In genomic region chr11:97017696-97018582, GRCm38 (mm10) we compare ENCODE assay signal across 9 mouse cellular contexts. TPM values are rescaled to one million over a fixed set of nuclear protein-coding genes. Genes with fewer than 3 reads are reported as not detected.
DNase-seq lines count a peak whose midpoint lies in the region; ATAC-seq and TF ChIP-seq lines count a peak whose summit lies in the region.
"Had no signal": no experiment of that assay in that cellular context is flagged by ENCODE, and none has a peak within 500 bp of the region (broad histone marks: within the 10 kb centered on the region; RNA-seq: fewer than 3 reads in every experiment).

No protein-coding gene starts in this region.

- peaks cover 99% of the 10 kb centered on the region for H3K27me3 ChIP-seq in heart, embryonic 10.5 days (ENCODE audit: insufficient read depth, poor library complexity, severe bottlenecking)
- peaks cover 74% of the 10 kb centered on the region for H3K27me3 ChIP-seq in forebrain, embryonic 14.5 days (replicated peaks; ENCODE audit: control insufficient read depth, insufficient read depth, low read length)
- peaks cover 93% of the 10 kb centered on the region for H3K27me3 ChIP-seq in liver, postnatal 0 days (ENCODE audit: insufficient read depth, low read length)
- H3K27me3 ChIP-seq in cerebellum, adult 2 months (ENCODE audit: control insufficient read depth, insufficient read depth, low read length), result peaks cover 11% of the 10 kb centered on the region; the same call in 1 of the 2 replicates

- H3K4me3 ChIP-seq in heart, embryonic 10.5 days, result peak overlapping the region; percentile 54
- 0 out of 2 replicates have a peak overlapping the region, but pooled peaks have one; percentile 16 for H3K4me3 ChIP-seq in forebrain, embryonic 14.5 days (ENCODE audit: low read depth, low read length)
- H3K4me3 ChIP-seq in liver, postnatal 0 days (ENCODE audit: low read depth, low read length), result peak overlapping the region; percentile 32
- H3K4me3 ChIP-seq in cerebellum, adult 2 months (replicated peaks; ENCODE audit: insufficient read depth, low read depth, low read length), result no peak overlapping the region

- under 1% methylated on average over 36 of the region's 36 CpGs for WGBS in heart, embryonic 10.5 days
- under 1% methylated on average over 36 of the region's 36 CpGs for WGBS in forebrain, embryonic 14.5 days
- WGBS in liver, postnatal 0 days (ENCODE audit: insufficient replicate concordance), result 2% methylated on average over 36 of the region's 36 CpGs
- WGBS in cerebellum, adult 2 months, result 2% methylated on average over 36 of the region's 36 CpGs

- peak; percentile 70 for DNase-seq in heart, embryonic 10.5 days (ENCODE audit: low spot score)
- no peak for DNase-seq in heart, postnatal 36 days
- DNase-seq in B cell, adult 2 months, result peak; percentile 24 to 38
- no peak for DNase-seq in forebrain, embryonic 14.5 days (ENCODE audit: low spot score)
- DNase-seq in liver, postnatal 0 days, result no peak
- DNase-seq in cerebellum, adult 2 months, result no peak
- no peak for DNase-seq in right cerebral cortex, postnatal 4 days
- DNase-seq in left cerebral cortex, postnatal 36 days (ENCODE audit: low spot score in 2 of 2), result no peak

- no peak for TF ChIP-seq POLR2A in cerebellum, adult 2 months (IDR thresholded peaks at IDR 0.05; ENCODE audit: borderline replicate concordance, insufficient read depth, low read length)

- H3K4me2 ChIP-seq in forebrain, embryonic 14.5 days (ENCODE audit: low read length), result peak overlapping the region; percentile 40
- peak overlapping the region; percentile 56 for H3K4me2 ChIP-seq in liver, postnatal 0 days (ENCODE audit: low read depth, low read length)

- no peak for TF ChIP-seq CTCF in liver, postnatal 0 days (IDR thresholded peaks at IDR 0.05; ENCODE audit: low read depth)
- no peak for TF ChIP-seq CTCF in cerebellum, adult 2 months (IDR thresholded peaks at IDR 0.05; ENCODE audit: borderline replicate concordance, insufficient read depth, low read depth, low read length)

- no peak for ATAC-seq in forebrain, embryonic 14.5 days
- ATAC-seq in liver, postnatal 0 days, result no peak

- H3K36me3 ChIP-seq in heart, embryonic 10.5 days, result 0 out of 2 replicates have a peak, but pooled peaks cover 3% of the 10 kb centered on the region
- no peaks in the 10 kb centered on the region for H3K36me3 ChIP-seq in forebrain, embryonic 14.5 days (ENCODE audit: control insufficient read depth, insufficient read depth, low read length)
- H3K36me3 ChIP-seq in liver, postnatal 0 days (replicated peaks; ENCODE audit: insufficient read depth, low read length), result no peaks in the 10 kb centered on the region

- H3K27ac ChIP-seq in heart, embryonic 10.5 days, result no peak overlapping the region
- H3K27ac ChIP-seq in forebrain, embryonic 14.5 days (ENCODE audit: low read depth, low read length), result no peak overlapping the region
- no peak overlapping the region for H3K27ac ChIP-seq in liver, postnatal 0 days (ENCODE audit: low read depth)
- no peak overlapping the region for H3K27ac ChIP-seq in cerebellum, adult 2 months (ENCODE audit: insufficient read depth, low read length)

- TF ChIP-seq EP300 in liver, postnatal 0 days (IDR thresholded peaks at IDR 0.05; ENCODE audit: low read depth), result no peak

- no peaks in the 10 kb centered on the region for H3K9me3 ChIP-seq in heart, embryonic 10.5 days
- H3K9me3 ChIP-seq in forebrain, embryonic 14.5 days (replicated peaks; ENCODE audit: control insufficient read depth, low read length), result no peaks in the 10 kb centered on the region
- H3K9me3 ChIP-seq in liver, postnatal 0 days (ENCODE audit: low read length), result no peaks in the 10 kb centered on the region

- peaks cover 41% of the 10 kb centered on the region for H3K4me1 ChIP-seq in heart, embryonic 10.5 days
- peaks cover 3% of the 10 kb centered on the region for H3K4me1 ChIP-seq in forebrain, embryonic 14.5 days (ENCODE audit: control insufficient read depth, insufficient read depth, low read length)
- peaks cover 15% of the 10 kb centered on the region for H3K4me1 ChIP-seq in liver, postnatal 0 days (ENCODE audit: insufficient read depth)
- no peaks in the 10 kb centered on the region for H3K4me1 ChIP-seq in cerebellum, adult 2 months (ENCODE audit: control insufficient read depth, insufficient read depth, low read length)

- intact Hi-C loops in heart, postnatal 36 days (cut with DNase I), result no loop called here
- intact Hi-C loops in left cerebral cortex, postnatal 36 days (cut with DNase I), result no loop called here

- H3K9ac ChIP-seq in forebrain, embryonic 14.5 days (ENCODE audit: low read length), result no peak overlapping the region; the same call in 1 of the 2 replicates
- H3K9ac ChIP-seq in liver, postnatal 0 days (replicated peaks), result no peak overlapping the region

RNA-seq across cellular contexts. Expression of gene Sp6, which starts 4.7 kb away (rescaled TPM):
- 0.47 and 2.3 TPM in 2 replicates for polyA plus RNA-seq in heart, embryonic 10.5 days (2016; fragmentation: Nextera tagmentation; extraction: Ambion mirVana)
- total RNA-seq in heart, postnatal 36 days (2021), result under 1 TPM in 1 of 2 experiments, not detected in 1; 0.14 TPM
- polyA plus RNA-seq in forebrain, embryonic 14.5 days (2014; fragmentation: Nextera tagmentation; extraction: Ambion mirVana), result 0.17 TPM in 1 of 2 replicates, not detected in the other
- polyA plus RNA-seq in liver, postnatal 0 days (2015; fragmentation: Nextera tagmentation; extraction: Ambion mirVana), result 0.06 and 0.07 TPM in 2 replicates
- polyA plus RNA-seq in cerebellum, adult 2 months (2012; rRNA removed), result 1.4 and 2.1 TPM in 2 replicates
- 1 to 10 TPM; 2.2 to 2.5 TPM for total RNA-seq in left cerebral cortex, postnatal 36 days (2021)
- total RNA-seq: neutrophil, adult 5-6 weeks had no signal

RNA-seq across cellular contexts. Expression of gene Scrn2, which starts 11.8 kb away (rescaled TPM):
- 21.3 and 30.0 TPM in 2 replicates for polyA plus RNA-seq in heart, embryonic 10.5 days (2016; fragmentation: Nextera tagmentation; extraction: Ambion mirVana)
- total RNA-seq in heart, postnatal 36 days (2021), result 10 to 100 TPM; 13.7 to 14.1 TPM
- polyA plus RNA-seq in forebrain, embryonic 14.5 days (2014; fragmentation: Nextera tagmentation; extraction: Ambion mirVana), result 15.0 and 15.4 TPM in 2 replicates
- polyA plus RNA-seq in liver, postnatal 0 days (2015; fragmentation: Nextera tagmentation; extraction: Ambion mirVana), result 20.6 and 21.2 TPM in 2 replicates
- polyA plus RNA-seq in cerebellum, adult 2 months (2012; rRNA removed), result 12.2 and 13.9 TPM in 2 replicates
- total RNA-seq in left cerebral cortex, postnatal 36 days (2021), result 1 to 10 TPM; 3.7 to 3.9 TPM

RNA-seq across cellular contexts. Expression of gene Lrrc46, which starts 23.3 kb away (rescaled TPM):
- 0.28 and 0.35 TPM in 2 replicates for polyA plus RNA-seq in heart, embryonic 10.5 days (2016; fragmentation: Nextera tagmentation; extraction: Ambion mirVana)
- not detected for total RNA-seq in heart, postnatal 36 days (2021)
- 4.3 and 4.5 TPM in 2 replicates for polyA plus RNA-seq in forebrain, embryonic 14.5 days (2014; fragmentation: Nextera tagmentation; extraction: Ambion mirVana)
- 0.65 and 0.73 TPM in 2 replicates for polyA plus RNA-seq in liver, postnatal 0 days (2015; fragmentation: Nextera tagmentation; extraction: Ambion mirVana)
- 1.2 and 1.4 TPM in 2 replicates for polyA plus RNA-seq in cerebellum, adult 2 months (2012; rRNA removed)
- total RNA-seq in left cerebral cortex, postnatal 36 days (2021), result under 1 TPM; 0.32 to 0.59 TPM

RNA-seq across cellular contexts. Expression of gene Mrpl10, which starts 23.4 kb away (rescaled TPM):
- polyA plus RNA-seq in heart, embryonic 10.5 days (2016; fragmentation: Nextera tagmentation; extraction: Ambion mirVana), result 82.7 and 93.1 TPM in 2 replicates
- 10 to 100 TPM; 85.0 to 89.8 TPM for total RNA-seq in heart, postnatal 36 days (2021)
- 56.2 and 57.6 TPM in 2 replicates for polyA plus RNA-seq in forebrain, embryonic 14.5 days (2014; fragmentation: Nextera tagmentation; extraction: Ambion mirVana)
- 34.1 and 34.5 TPM in 2 replicates for polyA plus RNA-seq in liver, postnatal 0 days (2015; fragmentation: Nextera tagmentation; extraction: Ambion mirVana)
- 83.5 and 88.5 TPM in 2 replicates for polyA plus RNA-seq in cerebellum, adult 2 months (2012; rRNA removed)
- total RNA-seq in left cerebral cortex, postnatal 36 days (2021), result 10 to 100 TPM; 63.5 to 80.0 TPM

RNA-seq across cellular contexts. Expression of gene Osbpl7, which starts 32.5 kb away (rescaled TPM):
- polyA plus RNA-seq in heart, embryonic 10.5 days (2016; fragmentation: Nextera tagmentation; extraction: Ambion mirVana), result 6.5 and 9.4 TPM in 2 replicates
- total RNA-seq in heart, postnatal 36 days (2021), result 1 to 10 TPM; 3.8 to 4.9 TPM
- 6.1 and 6.7 TPM in 2 replicates for polyA plus RNA-seq in forebrain, embryonic 14.5 days (2014; fragmentation: Nextera tagmentation; extraction: Ambion mirVana)
- 1.8 and 2.4 TPM in 2 replicates for polyA plus RNA-seq in liver, postnatal 0 days (2015; fragmentation: Nextera tagmentation; extraction: Ambion mirVana)
- polyA plus RNA-seq in cerebellum, adult 2 months (2012; rRNA removed), result 25.5 and 26.5 TPM in 2 replicates
- 10 to 100 TPM; 11.9 to 13.3 TPM for total RNA-seq in left cerebral cortex, postnatal 36 days (2021)

Comparison
In these comparisons a context has a peak if more than half of its experiments do, and no peak if none do; other contexts are left out.
1. DNase-seq: peak in heart, embryonic 10.5 days (single experiment) and B cell, adult 2 months (2 of 2); none in heart, postnatal 36 days (0 of 2), forebrain, embryonic 14.5 days (single experiment), liver, postnatal 0 days (single experiment), cerebellum, adult 2 months (0 of 2), right cerebral cortex, postnatal 4 days (single experiment) and left cerebral cortex, postnatal 36 days (0 of 2).